Mouse (Mus musculus) midbrain, embryonic 11.5 days (tissue): Measurements from ENCODE around the gene Myl7. TPM values are rescaled to one million over a fixed set of nuclear protein-coding genes. Genes with fewer than 3 reads are reported as not detected.

Source experiments
- ATAC-seq: fragments of 200-750 bp; cut with Nextera tagmentation; 2 replicates; pipeline ENCODE4 v1.8.0; 2017; ENCODE audit warnings: moderate TSS enrichment, moderate library complexity; ENCODE audit not compliant: low FRiP score
- DNase-seq: peaks from one replicate; pipeline ENCODE4 v3.0.0; 2015; ENCODE audit warnings: low spot score; ENCODE audit errors: missing footprints
- H3K27ac ChIP-seq: fragments of 300-500 bp; sonication (generic); 2 replicates; pipeline ENCODE4 v1.5.1; 2014; ENCODE audit warnings: low read depth, low read length
- H3K27me3 ChIP-seq: fragments of 300-500 bp; sonication (generic); 2 replicates; pipeline ENCODE4 v1.6.1; 2014; ENCODE audit warnings: mild to moderate bottlenecking, low read length, moderate library complexity, mixed read lengths; ENCODE audit not compliant: control insufficient read depth, insufficient read depth
- H3K36me3 ChIP-seq: fragments of 300-500 bp; sonication (generic); 2 replicates; pipeline ENCODE4 v1.6.1; 2014; ENCODE audit warnings: mild to moderate bottlenecking, low read length, moderate library complexity, mixed read lengths; ENCODE audit not compliant: control insufficient read depth, insufficient read depth
- H3K4me1 ChIP-seq: fragments of 300-500 bp; sonication (generic); 2 replicates; pipeline ENCODE4 v1.6.1; 2014; ENCODE audit warnings: low read length; ENCODE audit not compliant: control insufficient read depth, insufficient read depth
- H3K4me2 ChIP-seq: fragments of 300-500 bp; sonication (generic); 2 replicates; pipeline ENCODE4 v1.6.1; 2014; ENCODE audit warnings: mild to moderate bottlenecking, moderate library complexity
- H3K4me3 ChIP-seq: fragments of 300-500 bp; sonication (generic); 2 replicates; pipeline ENCODE4 v1.5.1; 2014; ENCODE audit warnings: low read depth, low read length
- H3K9ac ChIP-seq: fragments of 300-500 bp; sonication (generic); 2 replicates; pipeline ENCODE4 v1.6.1; 2014; ENCODE audit warnings: low read length
- H3K9me3 ChIP-seq: fragments of 300-500 bp; sonication (generic); 2 replicates; pipeline ENCODE4 v1.6.1; 2016; ENCODE audit warnings: low read length; ENCODE audit not compliant: control insufficient read depth
- WGBS: fragments of 180-500 bp; shearing (Covaris S2); extraction: QIAGEN DNeasy Blood & Tissue Kit; methylation state at CpG from one replicate; pipeline ENCODE4 v1.1.7; 2014; 5-methylcytosine and 5-hydroxymethylcytosine counted together
- polyA plus RNA-seq: library from polyadenylated mRNA; unstranded; fragments of >200 nt; fragmentation: Nextera tagmentation; extraction: Ambion mirVana; gene quantifications from 2 replicates; pipeline ENCODE4 v1.2.1, GENCODE M21; 2014

Gene Myl7
- polyA plus RNA-seq, 1 experiment from 2014 or later = 0.92 TPM

DNA sequence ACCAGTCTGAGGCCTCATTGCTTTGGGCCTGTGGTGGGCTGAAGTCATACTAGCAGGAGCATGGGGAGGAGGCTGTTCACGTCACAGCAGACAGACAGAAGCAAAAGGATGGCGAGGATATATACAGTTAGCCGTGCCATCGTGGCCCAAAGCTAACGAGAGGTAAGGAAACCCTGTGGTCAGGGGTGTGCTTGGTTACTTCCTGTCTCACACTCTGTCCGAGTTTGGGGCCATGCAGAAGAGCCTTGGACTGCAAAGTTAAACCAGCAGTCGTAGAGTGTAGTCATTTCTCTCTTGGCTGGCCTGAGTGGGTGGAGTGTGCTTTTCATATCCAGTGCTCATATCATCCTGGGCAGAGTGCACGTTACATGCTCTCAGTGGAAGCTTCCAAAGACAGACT lies 16.1 kb downstream of the Myl7 start:
- Histone ChIP-seq H3K27me3 (no peaks in the 10 kb centered on the region), H3K4me2 (no peak overlapping the region), H3K9ac (no peak overlapping the region), H3K4me3 (no peak overlapping the region), H3K4me1 (peaks cover 12% of the 10 kb centered on the region), H3K36me3 (no peaks in the 10 kb centered on the region), H3K27ac (no peak overlapping the region), H3K9me3 (no peaks in the 10 kb centered on the region)
- DNase-seq (no peak), ATAC-seq (no peak)
- 79% methylated on average over 8 of the region's 8 CpGs for WGBS

DNA sequence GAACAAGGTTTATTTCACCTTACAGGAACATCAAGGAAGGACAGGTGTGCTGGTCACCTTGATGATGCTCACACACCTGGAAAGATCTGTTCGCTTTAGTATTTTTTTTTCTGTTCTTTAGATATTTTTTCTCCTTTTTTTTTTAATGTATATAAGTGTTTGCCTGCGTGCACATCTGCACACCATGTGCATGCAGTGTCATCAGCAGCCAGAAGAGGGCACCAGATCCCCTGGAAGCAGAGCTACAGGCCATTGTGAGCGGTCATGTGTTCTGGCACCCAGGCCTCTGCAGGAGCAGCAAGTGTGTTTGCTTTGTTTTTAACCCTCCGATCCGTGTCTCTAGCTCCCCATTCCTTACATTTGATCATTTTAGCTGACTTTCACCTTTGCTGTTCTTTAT lies 18.7 kb downstream of the Myl7 start:
- no peak for DNase-seq
- H3K4me2 ChIP-seq = no peak overlapping the region
- ATAC-seq = no peak
- no peaks in the 10 kb centered on the region for H3K9me3 ChIP-seq
- no peak overlapping the region for H3K4me3 ChIP-seq
- H3K4me1 ChIP-seq = peaks cover 15% of the 10 kb centered on the region
- H3K27ac ChIP-seq = no peak overlapping the region
- H3K27me3 ChIP-seq = no peaks in the 10 kb centered on the region
- 49% methylated on average over 5 of the region's 5 CpGs for WGBS
- no peak overlapping the region for H3K9ac ChIP-seq
- H3K36me3 ChIP-seq = 0 out of 2 replicates have a peak, but pooled peaks cover under 1% of the 10 kb centered on the region

- Histone ChIP-seq H3K36me3 (peaks cover 8% of the 10 kb centered on the region), H3K9ac (peak overlapping the region; percentile 61), H3K4me3 (peak overlapping the region; percentile 17), H3K27ac (peak overlapping the region; percentile 69), H3K27me3 (no peaks in the 10 kb centered on the region), H3K4me1 (peaks cover 15% of the 10 kb centered on the region), H3K4me2 (peak overlapping the region; percentile 44), H3K9me3 (no peaks in the 10 kb centered on the region)
- ATAC-seq (no peak), DNase-seq (no peak)
- 50% methylated on average over 8 of the region's 8 CpGs for WGBS
Measured at GRCm38 (mm10) chr11:5878661-5879060, 19.9 kb downstream of the Myl7 start.

DNA sequence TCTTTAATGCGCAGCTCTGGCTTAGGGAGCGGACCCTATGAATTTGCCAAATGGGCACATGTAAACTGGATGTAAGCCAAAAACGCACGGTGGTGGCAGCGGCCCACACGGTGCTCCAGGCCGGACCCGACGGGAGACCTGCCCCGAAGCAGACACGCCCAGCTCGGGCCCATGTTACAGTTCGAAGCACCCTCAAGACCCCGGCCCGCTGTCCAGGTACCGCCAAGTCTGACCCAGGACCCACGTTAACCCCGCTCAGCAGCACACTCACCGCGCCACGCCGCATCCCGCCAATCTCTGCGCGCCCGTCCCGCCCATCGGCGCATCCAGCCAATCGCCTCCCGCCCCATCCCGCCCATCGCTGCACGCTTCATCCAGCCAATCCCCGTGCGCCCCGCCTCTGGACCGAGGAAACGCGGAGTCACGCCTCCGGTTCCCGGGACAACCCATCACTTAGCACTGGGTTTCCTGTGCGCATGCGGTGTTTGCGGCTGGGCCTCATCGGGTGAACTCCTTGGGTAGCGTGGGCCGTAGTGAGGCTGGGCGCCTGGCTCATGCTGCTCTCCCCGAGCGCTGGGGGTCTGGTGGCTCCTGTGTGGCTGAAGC lies 20.6 kb downstream of the Myl7 start, which contains the start of gene Pold2:
Gene Pold2, minus strand, starts transcription at position 372 of the 606 bp plus-strand sequence.
- ATAC-seq = peak; percentile 99
- Histone ChIP-seq H3K4me3 (peak within 1 kb of the TSS; percentile 57), H3K4me2 (peak within 1 kb of the TSS; percentile 62), H3K4me1 (peaks cover 15% of the 10 kb centered on the region), H3K9me3 (no peaks in the 10 kb centered on the region), H3K27ac (peak within 1 kb of the TSS; percentile 69), H3K27me3 (no peaks in the 10 kb centered on the region), H3K9ac (peak within 1 kb of the TSS; percentile 72), H3K36me3 (peaks cover 8% of the 10 kb centered on the region)
- peak; percentile 99 for DNase-seq
- WGBS = under 1% methylated on average over 52 of the region's 52 CpGs

- Histone ChIP-seq H3K27me3 (no peaks in the 10 kb centered on the region), H3K36me3 (peaks cover 14% of the 10 kb centered on the region), H3K9ac (peak overlapping the region; percentile 72), H3K27ac (no peak overlapping the region), H3K4me1 (peaks cover 15% of the 10 kb centered on the region), H3K9me3 (no peaks in the 10 kb centered on the region), H3K4me3 (peak overlapping the region; percentile 57), H3K4me2 (peak overlapping the region; percentile 62)
- 8% methylated on average over 5 of the region's 5 CpGs for WGBS
- DNase-seq (no peak), ATAC-seq (no peak)
Measured at GRCm38 (mm10) chr11:5877421-5877820, 21.2 kb downstream of the Myl7 start.

DNA sequence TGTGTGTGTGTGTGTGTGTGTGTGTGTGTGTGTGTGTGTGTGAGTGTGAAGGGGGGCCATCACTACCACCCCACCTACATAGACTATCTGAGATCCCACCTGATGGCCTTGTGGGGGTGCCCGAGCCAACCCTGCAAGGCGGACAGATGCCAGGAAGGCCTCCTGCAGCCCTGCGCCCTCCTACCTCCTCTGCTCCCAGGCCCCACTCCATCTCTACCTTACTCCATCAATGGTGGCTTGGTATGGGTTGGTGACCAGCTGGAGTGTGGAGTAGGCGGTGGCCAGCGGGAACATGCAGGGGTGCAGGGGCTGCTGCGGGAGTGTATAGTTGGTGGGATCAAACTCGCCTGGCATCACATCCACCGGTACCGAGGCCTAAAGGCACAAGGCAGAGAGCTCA lies 25.4 kb downstream of the Myl7 start:
- H3K27ac ChIP-seq = no peak overlapping the region
- H3K36me3 ChIP-seq = peaks cover 14% of the 10 kb centered on the region
- 98% methylated on average over 9 of the region's 9 CpGs for WGBS
- ATAC-seq (no peak), DNase-seq (no peak)
- H3K9ac ChIP-seq = no peak overlapping the region
- H3K4me2 ChIP-seq = no peak overlapping the region
- peaks cover 11% of the 10 kb centered on the region for H3K4me1 ChIP-seq
- no peak overlapping the region for H3K4me3 ChIP-seq
- no peaks in the 10 kb centered on the region for H3K9me3 ChIP-seq
- H3K27me3 ChIP-seq = no peaks in the 10 kb centered on the region

DNA sequence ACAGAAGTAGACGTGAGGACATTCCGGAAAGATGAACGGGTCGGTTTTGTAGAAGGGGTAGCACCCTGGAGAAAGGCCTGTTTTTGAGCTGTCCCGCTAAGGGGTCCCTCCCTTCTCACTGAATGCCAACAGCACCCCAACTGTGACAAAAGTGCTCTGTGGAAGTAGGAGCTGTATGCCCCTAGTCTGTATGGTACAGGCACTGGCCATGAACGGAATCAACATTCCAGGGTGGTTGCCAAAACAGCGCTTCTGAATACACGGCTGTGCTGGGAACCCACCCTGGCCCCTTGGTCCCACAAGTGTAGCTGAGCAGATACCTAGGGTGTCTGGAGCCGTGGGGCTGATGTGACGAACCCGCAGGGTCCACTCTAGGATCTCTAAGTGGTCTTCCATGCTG lies 25.9 kb downstream of the Myl7 start:
- no peak overlapping the region for H3K9ac ChIP-seq
- no peak overlapping the region for H3K4me3 ChIP-seq
- H3K36me3 ChIP-seq = peaks cover 14% of the 10 kb centered on the region
- ATAC-seq = no peak
- H3K9me3 ChIP-seq = no peaks in the 10 kb centered on the region
- H3K27me3 ChIP-seq = no peaks in the 10 kb centered on the region
- no peak for DNase-seq
- WGBS = 95% methylated on average over 11 of the region's 11 CpGs
- H3K27ac ChIP-seq = no peak overlapping the region
- peaks cover 11% of the 10 kb centered on the region for H3K4me1 ChIP-seq
- H3K4me2 ChIP-seq = no peak overlapping the region

DNA sequence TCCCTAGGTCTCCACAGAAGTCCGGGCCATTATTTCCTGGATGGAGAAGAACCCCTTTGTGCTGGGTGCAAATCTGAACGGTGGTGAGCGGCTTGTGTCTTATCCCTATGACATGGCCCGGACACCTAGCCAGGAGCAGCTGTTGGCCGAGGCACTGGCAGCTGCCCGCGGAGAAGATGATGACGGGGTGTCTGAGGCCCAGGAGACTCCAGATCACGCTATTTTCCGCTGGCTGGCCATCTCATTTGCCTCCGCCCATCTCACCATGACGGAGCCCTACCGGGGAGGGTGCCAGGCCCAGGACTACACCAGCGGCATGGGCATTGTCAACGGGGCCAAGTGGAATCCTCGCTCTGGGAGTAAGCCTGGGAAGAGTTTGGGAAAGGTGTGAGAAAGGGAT lies 28.5 kb downstream of the Myl7 start:
- H3K9ac ChIP-seq = no peak overlapping the region
- peaks cover 14% of the 10 kb centered on the region for H3K36me3 ChIP-seq
- H3K27me3 ChIP-seq = no peaks in the 10 kb centered on the region
- 94% methylated on average over 16 of the region's 16 CpGs for WGBS
- H3K4me3 ChIP-seq = no peak overlapping the region
- DNase-seq (no peak), ATAC-seq (no peak)
- H3K4me2 ChIP-seq = no peak overlapping the region
- H3K27ac ChIP-seq = no peak overlapping the region
- no peaks in the 10 kb centered on the region for H3K9me3 ChIP-seq
- no peaks in the 10 kb centered on the region for H3K4me1 ChIP-seq

DNA sequence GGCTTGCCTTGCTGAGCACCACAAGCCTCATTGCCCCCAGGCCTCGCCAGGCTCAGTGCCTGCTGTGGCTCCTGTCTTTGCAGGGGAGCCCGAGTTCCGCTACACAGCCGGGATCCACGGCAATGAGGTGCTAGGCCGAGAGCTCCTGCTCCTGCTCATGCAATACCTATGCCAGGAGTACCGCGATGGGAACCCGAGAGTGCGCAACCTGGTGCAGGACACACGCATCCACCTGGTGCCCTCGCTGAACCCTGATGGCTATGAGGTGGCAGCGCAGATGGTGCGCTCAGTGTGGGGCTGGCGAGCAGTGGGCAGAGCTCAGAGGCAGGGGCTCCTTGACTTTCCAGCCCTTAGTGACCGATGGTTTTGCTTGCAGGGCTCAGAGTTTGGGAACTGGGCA lies 29.3 kb downstream of the Myl7 start:
- H3K4me3 ChIP-seq = no peak overlapping the region
- 94% methylated on average over 16 of the region's 16 CpGs for WGBS
- H3K4me2 ChIP-seq = no peak overlapping the region
- peaks cover 10% of the 10 kb centered on the region for H3K36me3 ChIP-seq
- H3K9me3 ChIP-seq = no peaks in the 10 kb centered on the region
- no peak overlapping the region for H3K9ac ChIP-seq
- DNase-seq (no peak), ATAC-seq (no peak)
- no peak overlapping the region for H3K27ac ChIP-seq
- no peaks in the 10 kb centered on the region for H3K27me3 ChIP-seq
- H3K4me1 ChIP-seq = no peaks in the 10 kb centered on the region
